ENCODE assay signal across 27 mouse cellular contexts in genomic region chr17:85548061-85548460, GRCm38 (mm10).
DNase-seq lines count a peak whose midpoint lies in the region; ATAC-seq and TF ChIP-seq lines count a peak whose summit lies in the region.
"Had no signal": no experiment of that assay in that cellular context is flagged by ENCODE, and none has a peak within 500 bp of the region (broad histone marks: within the 10 kb centered on the region; RNA-seq: fewer than 3 reads in every experiment).

No protein-coding gene starts in this region.

- in situ Hi-C loops in CH12.LX (cut with MboI; ENCODE audit: low pct_ligation_motif_present, low pct_unique_long_range_greater_than_20kb, low sequenced_read_pairs) = no loop called here

- no peak overlapping the region for H3K4me3 ChIP-seq in liver, embryonic 11.5 days (ENCODE audit: low read depth, low read length)
- H3K4me3 ChIP-seq in CH12.LX (replicated peaks in 1 of 3; ENCODE audit: low read depth in 2 of 3, low read length in 2 of 3, poor library complexity in 1 of 3) = no peak overlapping the region
- H3K4me3 ChIP-seq in embryonic facial prominence, embryonic 10.5 days = no peak overlapping the region
- H3K4me3 ChIP-seq: embryonic facial prominence, embryonic 12.5 days; embryonic facial prominence, embryonic 15.5 days; gastrocnemius, adult 2 months; heart, embryonic 12.5 days; heart, embryonic 15.5 days had no signal

- H3K4me2 ChIP-seq in liver, embryonic 11.5 days = no peak overlapping the region
- H3K4me2 ChIP-seq in CH12.LX (ENCODE audit: insufficient read depth, low read depth, poor library complexity, severe bottlenecking) = no peak overlapping the region
- H3K4me2 ChIP-seq: embryonic facial prominence, embryonic 12.5 days; embryonic facial prominence, embryonic 15.5 days; heart, embryonic 12.5 days; heart, embryonic 15.5 days; hindbrain, embryonic 14.5 days had no signal

- H3K36me3 ChIP-seq in liver, embryonic 11.5 days (ENCODE audit: control insufficient read depth, insufficient read depth, low read length) = no peaks in the 10 kb centered on the region
- no peaks in the 10 kb centered on the region for H3K36me3 ChIP-seq in CH12.LX (replicated peaks in 1 of 2; ENCODE audit: control insufficient read depth in 1 of 2, insufficient read depth in 1 of 2, low read length in 1 of 2)
- no peaks in the 10 kb centered on the region for H3K36me3 ChIP-seq in embryonic facial prominence, embryonic 10.5 days (replicated peaks)
- H3K36me3 ChIP-seq: embryonic facial prominence, embryonic 12.5 days; embryonic facial prominence, embryonic 15.5 days; heart, embryonic 12.5 days; heart, embryonic 15.5 days had no signal

- WGBS in liver, embryonic 11.5 days = 84% methylated on average over 5 of the region's 5 CpGs
- WGBS in embryonic facial prominence, embryonic 10.5 days = 87% methylated on average over 5 of the region's 5 CpGs

- peak; percentile 14 for DNase-seq in liver, embryonic 11.5 days (ENCODE audit: low spot score)
- DNase-seq in liver (no peak), CH12.LX (ENCODE audit: extremely low read depth) (peak; percentile 58)
- peak; percentile 3 to 9 for DNase-seq in right cerebral cortex, postnatal 10 days (ENCODE audit: low spot score in 2 of 2)
- DNase-seq in right cerebral cortex, postnatal 4 days = no peak
- DNase-seq in embryonic facial prominence, embryonic 10.5 days (ENCODE audit: low spot score) = peak; percentile 3
- no peak for DNase-seq in left cerebral cortex, adult 11 months (ENCODE audit: low spot score)
- DNase-seq in ovary, adult 18-20 months (ENCODE audit: low spot score) = no peak
- DNase-seq: adrenal gland, adult 8-10 months; adrenal gland, postnatal 25 days; cerebellum, adult 11-12 months; cerebellum, adult 8-10 months; cerebellum, postnatal 10 days; forebrain, postnatal 0 days; gastrocnemius, adult 2 months; gastrocnemius, postnatal 14 days; heart, adult 18-20 months; heart, postnatal 10 days; heart, postnatal 4 days had no signal

- TF ChIP-seq EP300 in CH12.LX (IDR thresholded peaks at IDR 0.05; ENCODE audit: low read length) = no peak

- H3K79me2 ChIP-seq in CH12.LX (replicated peaks; ENCODE audit: control insufficient read depth, extremely low read depth, insufficient read depth, poor library complexity, severe bottlenecking) = no peaks in the 10 kb centered on the region

- no peak for TF ChIP-seq CTCF in CH12.LX (conservative IDR thresholded peaks at IDR 0.05 in 1 of 2, IDR thresholded peaks at IDR 0.05 in 1 of 2; ENCODE audit: low read depth in 2 of 2, low read length in 2 of 2)

- no peaks in the 10 kb centered on the region; the same call in 1 of the 2 replicates for H3K27me3 ChIP-seq in liver, embryonic 11.5 days (replicated peaks; ENCODE audit: control insufficient read depth, insufficient read depth, low read length)
- no peaks in the 10 kb centered on the region for H3K27me3 ChIP-seq in CH12.LX (replicated peaks)
- peaks cover 17% of the 10 kb centered on the region for H3K27me3 ChIP-seq in embryonic facial prominence, embryonic 10.5 days (replicated peaks; ENCODE audit: low read depth, poor library complexity, severe bottlenecking)

- H3K9me3 ChIP-seq in liver, embryonic 11.5 days (ENCODE audit: control insufficient read depth, low read length) = no peaks in the 10 kb centered on the region
- no peaks in the 10 kb centered on the region for H3K9me3 ChIP-seq in CH12.LX (replicated peaks; ENCODE audit: low read length)
- no peaks in the 10 kb centered on the region for H3K9me3 ChIP-seq in embryonic facial prominence, embryonic 10.5 days
- H3K9me3 ChIP-seq: embryonic facial prominence, embryonic 12.5 days; embryonic facial prominence, embryonic 15.5 days; heart, embryonic 12.5 days; heart, embryonic 15.5 days had no signal

- no peak overlapping the region for H3K27ac ChIP-seq in liver, embryonic 11.5 days (ENCODE audit: low read depth, low read length)
- no peak overlapping the region for H3K27ac ChIP-seq in CH12.LX (ENCODE audit: insufficient read depth, low read depth)
- no peak overlapping the region for H3K27ac ChIP-seq in embryonic facial prominence, embryonic 10.5 days (replicated peaks)
- H3K27ac ChIP-seq: embryonic facial prominence, embryonic 12.5 days; embryonic facial prominence, embryonic 15.5 days; gastrocnemius, adult 2 months; heart, embryonic 15.5 days; hindbrain, embryonic 14.5 days had no signal

- no peaks in the 10 kb centered on the region for H3K4me1 ChIP-seq in liver, embryonic 11.5 days (replicated peaks; ENCODE audit: control insufficient read depth, insufficient read depth, low read length)
- H3K4me1 ChIP-seq in CH12.LX (ENCODE audit: control insufficient read depth in 1 of 2, insufficient read depth in 2 of 2) = peaks cover 4 to 11% of the 10 kb centered on the region in 2 experiments
- H3K4me1 ChIP-seq in embryonic facial prominence, embryonic 10.5 days = 0 out of 2 replicates have a peak, but pooled peaks cover 4% of the 10 kb centered on the region
- H3K4me1 ChIP-seq: embryonic facial prominence, embryonic 12.5 days; embryonic facial prominence, embryonic 15.5 days; heart, embryonic 12.5 days; heart, embryonic 15.5 days had no signal

- dilution Hi-C loops in CH12.LX (cut with MboI; ENCODE audit: extremely low pct_ligation_motif_present, extremely low pct_unique_long_range_greater_than_20kb, low sequenced_read_pairs) = no loop called here

- no peak for TF ChIP-seq RAD21 in CH12.LX (IDR thresholded peaks at IDR 0.05; ENCODE audit: low read depth, low read length)

- no peak for ATAC-seq in liver, embryonic 11.5 days (replicated peaks; ENCODE audit: low FRiP score)
- ATAC-seq: activated CD4-positive, CD25-positive, alpha-beta regulatory T cell, adult 4 months; CD4-positive, CD25-positive, alpha-beta regulatory T cell, adult 4 months; forebrain, embryonic 14.5 days; forebrain, postnatal 0 days had no signal

- no peak for TF ChIP-seq POLR2A in CH12.LX (IDR thresholded peaks at IDR 0.05; ENCODE audit: low read depth, low read length)

- H3K9ac ChIP-seq in liver, embryonic 11.5 days (ENCODE audit: low read depth, low read length) = no peak overlapping the region
- no peak overlapping the region for H3K9ac ChIP-seq in CH12.LX (ENCODE audit: insufficient read depth, low read depth)
- H3K9ac ChIP-seq: embryonic facial prominence, embryonic 12.5 days; embryonic facial prominence, embryonic 15.5 days; forebrain, postnatal 0 days; heart, embryonic 12.5 days; heart, embryonic 15.5 days; hindbrain, embryonic 14.5 days had no signal

TF ChIP-seq in CH12.LX, 34 proteins besides CTCF, POLR2A, EP300 and RAD21:
- TF ChIP-seq BHLHE40 (IDR thresholded peaks at IDR 0.05; ENCODE audit: low read depth, low read length) = peak; percentile 32; the same call in 1 of the 2 replicates
- no peak for TF ChIP-seq PAX5 (IDR thresholded peaks at IDR 0.05; ENCODE audit: low read length)

Comparison
In these comparisons a context has a peak if more than half of its experiments do, and no peak if none do; other contexts are left out.
1. DNase-seq: peak in liver, embryonic 11.5 days (single experiment), right cerebral cortex, postnatal 10 days (2 of 2), CH12.LX (single experiment) and embryonic facial prominence, embryonic 10.5 days (single experiment); none in liver (single experiment), right cerebral cortex, postnatal 4 days (single experiment), left cerebral cortex, adult 11 months (single experiment) and ovary, adult 18-20 months (single experiment).